Mouse (Mus musculus): ENCODE measurements around the gene Rpl18a. TPM values are rescaled to one million over a fixed set of nuclear protein-coding genes. Genes with fewer than 3 reads are reported as not detected.

Gene Rpl18a
- polyA plus RNA-seq, 1 experiment from 2014 or later = 4,424 TPM

- H3K9ac ChIP-seq (replicated peaks; ENCODE audit: low read depth) = no peak overlapping the region
- 0 out of 2 replicates have a peak, but pooled peaks cover 3% of the 10 kb centered on the region for H3K4me1 ChIP-seq (ENCODE audit: insufficient read depth, low read depth, low read length)
- 18% methylated on average over 11 of the region's 11 CpGs for WGBS
- TF ChIP-seq CTCF (IDR thresholded peaks at IDR 0.05) (no peak), EP300 (IDR thresholded peaks at IDR 0.05) (no peak)
- no peak overlapping the region for H3K4me2 ChIP-seq (replicated peaks; ENCODE audit: low read depth, low read length)
- H3K27me3 ChIP-seq (replicated peaks; ENCODE audit: insufficient read depth, low read length) = no peaks in the 10 kb centered on the region
- no peaks in the 10 kb centered on the region for H3K9me3 ChIP-seq (ENCODE audit: low read length)
- H3K36me3 ChIP-seq (ENCODE audit: insufficient read depth, low read length) = no peaks in the 10 kb centered on the region
- peak; percentile 60 for ATAC-seq
- no peak overlapping the region for H3K4me3 ChIP-seq (ENCODE audit: low read depth, low read length)
- peak; percentile 39 for DNase-seq (ENCODE audit: low spot score)
- no peak overlapping the region for H3K27ac ChIP-seq (ENCODE audit: low read length)
Measured at GRCm38 (mm10) chr8:70880546-70880945, 16.7 kb downstream of the Rpl18a start.

- Histone ChIP-seq H3K9ac (replicated peaks; ENCODE audit: low read depth) (no peak overlapping the region), H3K4me3 (ENCODE audit: low read depth, low read length) (no peak overlapping the region), H3K27me3 (replicated peaks; ENCODE audit: insufficient read depth, low read length) (no peaks in the 10 kb centered on the region), H3K9me3 (ENCODE audit: low read length) (no peaks in the 10 kb centered on the region), H3K36me3 (ENCODE audit: insufficient read depth, low read length) (no peaks in the 10 kb centered on the region), H3K27ac (ENCODE audit: low read length) (peak overlapping the region; percentile 20; the same call in 1 of the 2 replicates), H3K4me2 (replicated peaks; ENCODE audit: low read depth, low read length) (no peak overlapping the region), H3K4me1 (ENCODE audit: insufficient read depth, low read depth, low read length) (0 out of 2 replicates have a peak, but pooled peaks cover 3% of the 10 kb centered on the region)
- TF ChIP-seq CTCF (IDR thresholded peaks at IDR 0.05) (peak; percentile 28; the same call in 1 of the 2 replicates), EP300 (IDR thresholded peaks at IDR 0.05) (no peak)
- no peak for DNase-seq (ENCODE audit: low spot score)
- 9% methylated on average over 4 of the region's 4 CpGs for WGBS
- peak; percentile 32; the same call in 1 of the 2 replicates for ATAC-seq
Measured at GRCm38 (mm10) chr8:70880126-70880525, 17.1 kb downstream of the Rpl18a start.

- H3K27ac ChIP-seq (ENCODE audit: low read length) = no peak overlapping the region
- H3K4me2 ChIP-seq (replicated peaks; ENCODE audit: low read depth, low read length) = no peak overlapping the region
- H3K9ac ChIP-seq (replicated peaks; ENCODE audit: low read depth) = no peak overlapping the region
- H3K4me3 ChIP-seq (ENCODE audit: low read depth, low read length) = no peak overlapping the region
- 62% methylated on average over 4 of the region's 4 CpGs for WGBS
- H3K4me1 ChIP-seq (ENCODE audit: insufficient read depth, low read depth, low read length) = 0 out of 2 replicates have a peak, but pooled peaks cover 3% of the 10 kb centered on the region
- no peaks in the 10 kb centered on the region for H3K27me3 ChIP-seq (replicated peaks; ENCODE audit: insufficient read depth, low read length)
- TF ChIP-seq CTCF (IDR thresholded peaks at IDR 0.05) = no peak
- TF ChIP-seq EP300 (IDR thresholded peaks at IDR 0.05) = no peak
- ATAC-seq (no peak), DNase-seq (ENCODE audit: low spot score) (no peak)
- no peaks in the 10 kb centered on the region for H3K36me3 ChIP-seq (ENCODE audit: insufficient read depth, low read length)
- H3K9me3 ChIP-seq (ENCODE audit: low read length) = no peaks in the 10 kb centered on the region
Measured at GRCm38 (mm10) chr8:70879500-70879899, 17.7 kb downstream of the Rpl18a start.

GRCm38 (mm10) chr8:70878178-70878577 lies 19.0 kb downstream of the Rpl18a start:
- H3K27ac ChIP-seq (ENCODE audit: low read length) = no peak overlapping the region
- no peak for DNase-seq (ENCODE audit: low spot score)
- 40% methylated on average over 2 of the region's 2 CpGs for WGBS

GRCm38 (mm10) chr8:70876382-70876781 lies 20.8 kb downstream of the Rpl18a start:
- H3K9ac ChIP-seq (replicated peaks; ENCODE audit: low read depth) = no peak overlapping the region
- WGBS = 35% methylated on average over 4 of the region's 4 CpGs
- no peak overlapping the region for H3K4me2 ChIP-seq (replicated peaks; ENCODE audit: low read depth, low read length)
- H3K27ac ChIP-seq (ENCODE audit: low read length) = no peak overlapping the region
- TF ChIP-seq CTCF (IDR thresholded peaks at IDR 0.05) = no peak
- TF ChIP-seq EP300 (IDR thresholded peaks at IDR 0.05) = no peak
- H3K9me3 ChIP-seq (ENCODE audit: low read length) = no peaks in the 10 kb centered on the region
- H3K27me3 ChIP-seq (replicated peaks; ENCODE audit: insufficient read depth, low read length) = no peaks in the 10 kb centered on the region
- DNase-seq (ENCODE audit: low spot score) = no peak
- H3K36me3 ChIP-seq (ENCODE audit: insufficient read depth, low read length) = no peaks in the 10 kb centered on the region
- no peak for ATAC-seq
- peaks cover 8% of the 10 kb centered on the region; the same call in 1 of the 2 replicates for H3K4me1 ChIP-seq (ENCODE audit: insufficient read depth, low read depth, low read length)
- H3K4me3 ChIP-seq (ENCODE audit: low read depth, low read length) = no peak overlapping the region

More at GRCm38 (mm10) chr8:70878178-70878577, 19.0 kb downstream of the Rpl18a start:
- no peaks in the 10 kb centered on the region for H3K36me3 ChIP-seq (ENCODE audit: insufficient read depth, low read length)
- no peak overlapping the region for H3K4me3 ChIP-seq (ENCODE audit: low read depth, low read length)
- H3K9ac ChIP-seq (replicated peaks; ENCODE audit: low read depth) = no peak overlapping the region
- H3K27me3 ChIP-seq (replicated peaks; ENCODE audit: insufficient read depth, low read length) = no peaks in the 10 kb centered on the region
- H3K4me2 ChIP-seq (replicated peaks; ENCODE audit: low read depth, low read length) = no peak overlapping the region
- 0 out of 2 replicates have a peak, but pooled peaks cover 3% of the 10 kb centered on the region for H3K4me1 ChIP-seq (ENCODE audit: insufficient read depth, low read depth, low read length)
- TF ChIP-seq CTCF (IDR thresholded peaks at IDR 0.05) = no peak
- no peak for TF ChIP-seq EP300 (IDR thresholded peaks at IDR 0.05)
- no peaks in the 10 kb centered on the region for H3K9me3 ChIP-seq (ENCODE audit: low read length)
- no peak for ATAC-seq

GRCm38 (mm10) chr8:70874441-70874840 lies 22.8 kb downstream of the Rpl18a start:
- no peak overlapping the region for H3K4me2 ChIP-seq (replicated peaks; ENCODE audit: low read depth, low read length)
- no peak overlapping the region for H3K27ac ChIP-seq (ENCODE audit: low read length)
- WGBS = 89% methylated on average over 13 of the region's 13 CpGs
- ATAC-seq (no peak), DNase-seq (ENCODE audit: low spot score) (no peak)
- H3K9me3 ChIP-seq (ENCODE audit: low read length) = no peaks in the 10 kb centered on the region
- H3K4me1 ChIP-seq (ENCODE audit: insufficient read depth, low read depth, low read length) = peaks cover 4% of the 10 kb centered on the region; the same call in 1 of the 2 replicates
- TF ChIP-seq CTCF (IDR thresholded peaks at IDR 0.05) (no peak), EP300 (IDR thresholded peaks at IDR 0.05) (no peak)
- H3K27me3 ChIP-seq (replicated peaks; ENCODE audit: insufficient read depth, low read length) = no peaks in the 10 kb centered on the region
- no peak overlapping the region for H3K4me3 ChIP-seq (ENCODE audit: low read depth, low read length)
- no peaks in the 10 kb centered on the region for H3K36me3 ChIP-seq (ENCODE audit: insufficient read depth, low read length)
- H3K9ac ChIP-seq (replicated peaks; ENCODE audit: low read depth) = no peak overlapping the region
